In genomic region chr8:30959436-30960180, GRCm38 (mm10) we compare ENCODE assay signal across 8 mouse cellular contexts.
DNase-seq lines count a peak whose midpoint lies in the region; ATAC-seq and TF ChIP-seq lines count a peak whose summit lies in the region.

No protein-coding gene starts in this region.

- intact Hi-C loops in heart, postnatal 25 days (cut with DNase I) = no loop called here

- no peak for DNase-seq in heart, embryonic 10.5 days (ENCODE audit: low spot score)
- DNase-seq in heart, postnatal 25 days (ENCODE audit: low spot score) = no peak
- DNase-seq in liver, embryonic 13.5 days = no peak
- DNase-seq in right cerebral cortex, postnatal 25 days = no peak
- DNase-seq in right cerebral cortex, postnatal 10 days (ENCODE audit: low spot score in 2 of 2) = no peak
- DNase-seq in thymus, postnatal 25 days = no peak

- peaks cover 9% of the 10 kb centered on the region; the same call in 1 of the 2 replicates for H3K4me1 ChIP-seq in heart, embryonic 10.5 days
- H3K4me1 ChIP-seq in E14TG2a.4 (replicated peaks; ENCODE audit: low read depth, low read length) = peaks cover 14% of the 10 kb centered on the region
- H3K4me1 ChIP-seq in forebrain, embryonic 16.5 days (replicated peaks; ENCODE audit: control insufficient read depth, insufficient read depth, low read length) = peaks cover 7% of the 10 kb centered on the region; the same call in 1 of the 2 replicates
- no peaks in the 10 kb centered on the region for H3K4me1 ChIP-seq in liver, embryonic 13.5 days (replicated peaks)

- H3K36me3 ChIP-seq in heart, embryonic 10.5 days = no peaks in the 10 kb centered on the region
- H3K36me3 ChIP-seq in E14TG2a.4 (ENCODE audit: insufficient read depth, low read length) = no peaks in the 10 kb centered on the region
- H3K36me3 ChIP-seq in forebrain, embryonic 16.5 days (ENCODE audit: control insufficient read depth, insufficient read depth) = no peaks in the 10 kb centered on the region
- H3K36me3 ChIP-seq in liver, embryonic 13.5 days = no peaks in the 10 kb centered on the region

- WGBS in heart, embryonic 10.5 days = 43% methylated on average over 17 of the region's 17 CpGs
- WGBS in forebrain, embryonic 16.5 days = 52% methylated on average over 17 of the region's 17 CpGs
- WGBS in liver, embryonic 13.5 days (ENCODE audit: insufficient replicate concordance) = 34% methylated on average over 17 of the region's 17 CpGs

- H3K27me3 ChIP-seq in heart, embryonic 10.5 days (ENCODE audit: insufficient read depth, poor library complexity, severe bottlenecking) = no peaks in the 10 kb centered on the region
- peaks cover 18% of the 10 kb centered on the region for H3K27me3 ChIP-seq in E14TG2a.4 (ENCODE audit: insufficient read depth, low read length)
- 0 out of 2 replicates have a peak, but pooled peaks cover 2% of the 10 kb centered on the region for H3K27me3 ChIP-seq in forebrain, embryonic 16.5 days (replicated peaks; ENCODE audit: control insufficient read depth, insufficient read depth, low read length)
- H3K27me3 ChIP-seq in liver, embryonic 13.5 days = no peaks in the 10 kb centered on the region

- peak overlapping the region; percentile 56 for H3K4me3 ChIP-seq in heart, embryonic 10.5 days
- H3K4me3 ChIP-seq in E14TG2a.4 (replicated peaks; ENCODE audit: low read length) = 0 out of 2 replicates have a peak overlapping the region, but pooled peaks have one; percentile 10
- peak overlapping the region; percentile 16 for H3K4me3 ChIP-seq in forebrain, embryonic 16.5 days (replicated peaks; ENCODE audit: low read length)
- H3K4me3 ChIP-seq in liver, embryonic 13.5 days (replicated peaks) = peak overlapping the region; percentile 21; the same call in 1 of the 2 replicates

- ATAC-seq in forebrain, embryonic 16.5 days = no peak
- no peak for ATAC-seq in liver, embryonic 13.5 days (ENCODE audit: low read depth)

- peak overlapping the region; percentile 56; the same call in 1 of the 2 replicates for H3K27ac ChIP-seq in heart, embryonic 10.5 days
- no peak overlapping the region for H3K27ac ChIP-seq in forebrain, embryonic 16.5 days (ENCODE audit: low read length)
- H3K27ac ChIP-seq in liver, embryonic 13.5 days = no peak overlapping the region

- TF ChIP-seq CTCF in E14TG2a.4 (conservative IDR thresholded peaks at IDR 0.05; ENCODE audit: low read length) = no peak

- H3K4me2 ChIP-seq in forebrain, embryonic 16.5 days (ENCODE audit: low read length) = peak overlapping the region; percentile 38
- H3K4me2 ChIP-seq in liver, embryonic 13.5 days = peak overlapping the region; percentile 36

- H3K9ac ChIP-seq in forebrain, embryonic 16.5 days (replicated peaks; ENCODE audit: low read depth, low read length) = no peak overlapping the region
- no peak overlapping the region for H3K9ac ChIP-seq in liver, embryonic 13.5 days

- no peaks in the 10 kb centered on the region for H3K9me3 ChIP-seq in heart, embryonic 10.5 days
- H3K9me3 ChIP-seq in E14TG2a.4 (ENCODE audit: low read length) = no peaks in the 10 kb centered on the region
- no peaks in the 10 kb centered on the region for H3K9me3 ChIP-seq in forebrain, embryonic 16.5 days (ENCODE audit: control insufficient read depth, low read length)
- H3K9me3 ChIP-seq in liver, embryonic 13.5 days (replicated peaks) = no peaks in the 10 kb centered on the region
